ENCODE assay signal across 9 mouse cellular contexts in genomic region chr15:4043032-4043471, GRCm38 (mm10). TPM values are rescaled to one million over a fixed set of nuclear protein-coding genes. Genes with fewer than 3 reads are reported as not detected.
A peak's percentile ranks its signal among the peaks of the same experiment; 100 is the strongest.
DNase-seq lines count a peak whose midpoint lies in the region; ATAC-seq and TF ChIP-seq lines count a peak whose summit lies in the region.
"Had no signal": no experiment of that assay in that cellular context is flagged by ENCODE, and none has a peak within 500 bp of the region (broad histone marks: within the 10 kb centered on the region; RNA-seq: fewer than 3 reads in every experiment).

No protein-coding gene starts in this region.

- peaks cover 27% of the 10 kb centered on the region for H3K36me3 ChIP-seq in heart, embryonic 15.5 days
- H3K36me3 ChIP-seq in liver, embryonic 13.5 days, result no peaks in the 10 kb centered on the region

- no peaks in the 10 kb centered on the region for H3K9me3 ChIP-seq in heart, embryonic 15.5 days (replicated peaks)
- H3K9me3 ChIP-seq in liver, embryonic 13.5 days (replicated peaks), result no peaks in the 10 kb centered on the region
- H3K9me3 ChIP-seq: embryonic facial prominence, embryonic 15.5 days had no signal

- H3K27ac ChIP-seq in left cerebral cortex, adult 2 months, result no peak overlapping the region
- no peak overlapping the region for H3K27ac ChIP-seq in heart, embryonic 15.5 days
- no peak overlapping the region for H3K27ac ChIP-seq in liver, embryonic 13.5 days
- no peak overlapping the region for H3K27ac ChIP-seq in olfactory bulb, adult 2 months (ENCODE audit: insufficient read depth, low read depth, low read length)
- H3K27ac ChIP-seq: embryonic facial prominence, embryonic 15.5 days had no signal

- H3K9ac ChIP-seq in heart, embryonic 15.5 days, result no peak overlapping the region
- H3K9ac ChIP-seq in liver, embryonic 13.5 days, result no peak overlapping the region
- H3K9ac ChIP-seq: embryonic facial prominence, embryonic 15.5 days had no signal

- 0 out of 2 replicates have a peak, but pooled peaks have one; percentile 35 for ATAC-seq in heart, embryonic 15.5 days (replicated peaks; ENCODE audit: insufficient number of reproducible peaks, insufficient read depth, low FRiP score, low read depth)
- peak; percentile 26; the same call in 1 of the 2 replicates for ATAC-seq in liver, embryonic 13.5 days (ENCODE audit: low read depth)

- no peak overlapping the region for H3K4me3 ChIP-seq in left cerebral cortex, adult 2 months
- H3K4me3 ChIP-seq in heart, embryonic 15.5 days, result no peak overlapping the region
- no peak overlapping the region for H3K4me3 ChIP-seq in liver, embryonic 13.5 days (replicated peaks)
- H3K4me3 ChIP-seq in olfactory bulb, adult 2 months (ENCODE audit: insufficient read depth, low read depth, low read length), result no peak overlapping the region
- H3K4me3 ChIP-seq: embryonic facial prominence, embryonic 15.5 days had no signal

- WGBS in heart, embryonic 15.5 days, result 27% methylated on average over 4 of the region's 4 CpGs
- WGBS in liver, embryonic 13.5 days (ENCODE audit: insufficient replicate concordance), result 24% methylated on average over 4 of the region's 4 CpGs
- WGBS in olfactory bulb, adult 2 months, result 20% methylated on average over 4 of the region's 4 CpGs

- TF ChIP-seq POLR2A in olfactory bulb, adult 2 months (IDR thresholded peaks at IDR 0.05; ENCODE audit: insufficient read depth, low read depth, low read length), result no peak

- H3K4me2 ChIP-seq in heart, embryonic 15.5 days, result 0 out of 2 replicates have a peak overlapping the region, but pooled peaks have one; percentile 24
- H3K4me2 ChIP-seq in liver, embryonic 13.5 days, result 0 out of 2 replicates have a peak overlapping the region, but pooled peaks have one; percentile 21
- H3K4me2 ChIP-seq: embryonic facial prominence, embryonic 15.5 days had no signal

- H3K4me1 ChIP-seq in heart, embryonic 15.5 days (replicated peaks), result 0 out of 2 replicates have a peak, but pooled peaks cover 2% of the 10 kb centered on the region
- 0 out of 2 replicates have a peak, but pooled peaks cover 3% of the 10 kb centered on the region for H3K4me1 ChIP-seq in liver, embryonic 13.5 days (replicated peaks)
- peaks cover 7% of the 10 kb centered on the region; the same call in 1 of the 2 replicates for H3K4me1 ChIP-seq in olfactory bulb, adult 2 months (ENCODE audit: control insufficient read depth, insufficient read depth, low read length)
- H3K4me1 ChIP-seq: embryonic facial prominence, embryonic 15.5 days had no signal

- intact Hi-C loops in left cerebral cortex, adult 2 months (cut with DNase I), result loop anchor here (2.0 to 5.0 kb wide), 2 partner anchors 84 to 746 kb away; no protein-coding TSS in a partner anchor

- peak; percentile 78 for TF ChIP-seq CTCF in left cerebral cortex, adult 2 months (IDR thresholded peaks at IDR 0.05)
- 0 out of 2 replicates have a peak, but pooled peaks have one; percentile 8 for TF ChIP-seq CTCF in olfactory bulb, adult 2 months (IDR thresholded peaks at IDR 0.05; ENCODE audit: insufficient read depth, low read depth, low read length)

- H3K27me3 ChIP-seq in heart, embryonic 15.5 days, result no peaks in the 10 kb centered on the region
- no peaks in the 10 kb centered on the region for H3K27me3 ChIP-seq in liver, embryonic 13.5 days
- H3K27me3 ChIP-seq: embryonic facial prominence, embryonic 15.5 days had no signal

- no peak for DNase-seq in left cerebral cortex, adult 2 months (ENCODE audit: extremely low spot score in 1 of 2, low spot score in 2 of 2)
- DNase-seq in left cerebral cortex, adult 8-10 months (ENCODE audit: low spot score in 2 of 2), result no peak
- DNase-seq in ZHBTc4 (ENCODE audit: low read depth, low spot score), result peak; percentile 45
- no peak for DNase-seq in liver, embryonic 13.5 days
- DNase-seq in layer of hippocampus, adult 11-12 months (ENCODE audit: low spot score), result no peak
- DNase-seq in urinary bladder, postnatal 25 days (ENCODE audit: low spot score), result no peak

RNA-seq across cellular contexts. Expression of gene Oxct1, which starts 16.9 kb away (rescaled TPM):
- 100 to 1,000 TPM; 279 to 316 TPM for total RNA-seq in left cerebral cortex, adult 2 months (2021)
- total RNA-seq in left cerebral cortex, adult 8-10 months (2022), result 100 to 1,000 TPM; 282 to 322 (median 293) TPM
- 291 and 396 TPM in 2 replicates for polyA plus RNA-seq in heart, embryonic 15.5 days (2015; fragmentation: Nextera tagmentation; extraction: Ambion mirVana)
- polyA plus RNA-seq in liver, embryonic 13.5 days (2015; fragmentation: Nextera tagmentation; extraction: Ambion mirVana), result 40.8 and 52.2 TPM in 2 replicates
- polyA plus RNA-seq in olfactory bulb, adult 2 months (2012; ENCODE audit: insufficient read depth, insufficient read length, low replicate concordance, missing spikeins), result 209 TPM in 1 of 2 replicates, not detected in the other

RNA-seq across cellular contexts. Expression of gene AW549877, which starts 47.5 kb away (rescaled TPM):
- total RNA-seq in left cerebral cortex, adult 2 months (2021), result 10 to 100 TPM; 46.6 to 47.1 TPM
- 10 to 100 TPM; 46.7 to 55.6 (median 48.4) TPM for total RNA-seq in left cerebral cortex, adult 8-10 months (2022)
- 20.7 and 22.6 TPM in 2 replicates for polyA plus RNA-seq in heart, embryonic 15.5 days (2015; fragmentation: Nextera tagmentation; extraction: Ambion mirVana)
- 4.8 and 7.2 TPM in 2 replicates for polyA plus RNA-seq in liver, embryonic 13.5 days (2015; fragmentation: Nextera tagmentation; extraction: Ambion mirVana)
- not detected in 2 replicates for polyA plus RNA-seq in olfactory bulb, adult 2 months (2012; ENCODE audit: insufficient read depth, insufficient read length, low replicate concordance, missing spikeins)
